In the genomic region with DNA sequence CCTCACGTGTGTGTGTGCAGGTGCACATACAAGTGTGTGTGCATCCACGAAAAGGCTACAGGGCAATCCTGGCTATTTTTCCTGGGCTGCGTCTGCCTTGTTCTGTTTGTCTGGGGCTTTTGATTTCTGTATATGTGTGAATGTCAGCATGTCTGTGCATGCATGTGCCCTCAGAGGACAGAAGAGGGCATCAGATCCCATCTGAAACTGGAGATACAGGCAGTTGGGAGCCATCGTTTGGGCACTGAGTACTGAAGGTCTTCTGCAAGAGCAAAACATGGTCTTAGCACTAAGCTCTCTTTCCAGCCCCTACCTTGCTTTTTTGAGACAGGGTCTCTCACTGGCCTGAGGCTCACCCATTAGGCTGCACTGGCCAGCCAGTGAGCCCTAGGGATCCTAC, we compare ENCODE assay signal across 14 mouse cellular contexts. TPM values are rescaled to one million over a fixed set of nuclear protein-coding genes. Genes with fewer than 3 reads are reported as not detected.
DNase-seq lines count a peak whose midpoint lies in the region; ATAC-seq and TF ChIP-seq lines count a peak whose summit lies in the region.
"Had no signal": no experiment of that assay in that cellular context is flagged by ENCODE, and none has a peak within 500 bp of the region (broad histone marks: within the 10 kb centered on the region; RNA-seq: fewer than 3 reads in every experiment).

No protein-coding gene starts in this region.

- H3K27me3 ChIP-seq in kidney, postnatal 0 days (ENCODE audit: insufficient read depth, low read length), result no peaks in the 10 kb centered on the region; the same call in 1 of the 2 replicates
- H3K27me3 ChIP-seq in neural tube, embryonic 15.5 days (replicated peaks), result no peaks in the 10 kb centered on the region
- no peaks in the 10 kb centered on the region for H3K27me3 ChIP-seq in stomach, postnatal 0 days (ENCODE audit: control insufficient read depth, insufficient read depth, low read length)

- no peak overlapping the region for H3K4me2 ChIP-seq in kidney, postnatal 0 days (ENCODE audit: low read length)
- H3K4me2 ChIP-seq in neural tube, embryonic 15.5 days, result no peak overlapping the region
- H3K4me2 ChIP-seq in stomach, postnatal 0 days (replicated peaks; ENCODE audit: low read depth), result no peak overlapping the region
- H3K4me2 ChIP-seq: embryonic facial prominence, embryonic 15.5 days had no signal

- H3K36me3 ChIP-seq in kidney, postnatal 0 days (ENCODE audit: insufficient read depth, low read length), result no peaks in the 10 kb centered on the region
- no peaks in the 10 kb centered on the region for H3K36me3 ChIP-seq in neural tube, embryonic 15.5 days
- no peaks in the 10 kb centered on the region for H3K36me3 ChIP-seq in stomach, postnatal 0 days (ENCODE audit: control insufficient read depth, insufficient read depth, low read length)
- H3K36me3 ChIP-seq: embryonic facial prominence, embryonic 15.5 days had no signal

- 67% methylated on average over 4 of the region's 4 CpGs for WGBS in kidney, postnatal 0 days
- 66% methylated on average over 4 of the region's 4 CpGs for WGBS in neural tube, embryonic 15.5 days
- 56% methylated on average over 4 of the region's 4 CpGs for WGBS in stomach, postnatal 0 days

- ATAC-seq in kidney, postnatal 0 days (replicated peaks; ENCODE audit: low FRiP score, low read depth), result no peak
- ATAC-seq in neural tube, embryonic 15.5 days (ENCODE audit: low FRiP score), result 0 out of 2 replicates have a peak, but pooled peaks have one; percentile 47
- ATAC-seq in stomach, postnatal 0 days (ENCODE audit: low FRiP score, low TSS enrichment), result no peak

- peak; percentile 52 for DNase-seq in embryo, embryonic 10 days (ENCODE audit: low spot score)
- DNase-seq in embryo, embryonic 9.5 days (ENCODE audit: extremely low spot score), result no peak
- DNase-seq in kidney, postnatal 0 days (ENCODE audit: low spot score), result peak; percentile 25
- no peak for DNase-seq in kidney, adult 8-10 months
- DNase-seq in neural tube, embryonic 10.5 days (ENCODE audit: extremely low spot score, low spot score), result no peak
- no peak for DNase-seq in stomach, postnatal 0 days (ENCODE audit: low spot score)
- no peak for DNase-seq in right cerebral cortex, postnatal 25 days
- DNase-seq: adrenal gland, postnatal 10 days; cerebellum, adult 18-20 months; kidney, postnatal 25 days; lung, adult 18-20 months; thymus, postnatal 25 days had no signal

- H3K4me3 ChIP-seq in kidney, postnatal 0 days (replicated peaks; ENCODE audit: low read depth, low read length), result no peak overlapping the region
- no peak overlapping the region for H3K4me3 ChIP-seq in neural tube, embryonic 15.5 days (replicated peaks)
- H3K4me3 ChIP-seq in stomach, postnatal 0 days (ENCODE audit: low read depth, low read length), result no peak overlapping the region
- H3K4me3 ChIP-seq: embryonic facial prominence, embryonic 15.5 days had no signal

- no peak for TF ChIP-seq EP300 in stomach, postnatal 0 days (optimal IDR thresholded peaks at IDR 0.05)

- peak; percentile 51; the same call in 1 of the 2 replicates for TF ChIP-seq CTCF in kidney, postnatal 0 days (IDR thresholded peaks at IDR 0.05; ENCODE audit: low read depth)
- TF ChIP-seq CTCF in stomach, postnatal 0 days (IDR thresholded peaks at IDR 0.05; ENCODE audit: low read depth), result peak; percentile 55

- no peaks in the 10 kb centered on the region for H3K4me1 ChIP-seq in kidney, postnatal 0 days (replicated peaks; ENCODE audit: insufficient read depth, low read length)
- no peaks in the 10 kb centered on the region for H3K4me1 ChIP-seq in neural tube, embryonic 15.5 days
- no peaks in the 10 kb centered on the region for H3K4me1 ChIP-seq in stomach, postnatal 0 days (replicated peaks; ENCODE audit: control insufficient read depth, insufficient read depth)
- H3K4me1 ChIP-seq: embryonic facial prominence, embryonic 15.5 days had no signal

- H3K27ac ChIP-seq in kidney, postnatal 0 days, result no peak overlapping the region
- no peak overlapping the region for H3K27ac ChIP-seq in neural tube, embryonic 15.5 days (replicated peaks)
- H3K27ac ChIP-seq in stomach, postnatal 0 days (replicated peaks), result no peak overlapping the region
- H3K27ac ChIP-seq: embryonic facial prominence, embryonic 15.5 days had no signal

- H3K9ac ChIP-seq in kidney, postnatal 0 days (ENCODE audit: low read depth, low read length), result no peak overlapping the region
- H3K9ac ChIP-seq in neural tube, embryonic 15.5 days (replicated peaks), result no peak overlapping the region
- no peak overlapping the region for H3K9ac ChIP-seq in stomach, postnatal 0 days (ENCODE audit: low read length)
- H3K9ac ChIP-seq: embryonic facial prominence, embryonic 15.5 days had no signal

- H3K9me3 ChIP-seq in kidney, postnatal 0 days (replicated peaks; ENCODE audit: low read length), result no peaks in the 10 kb centered on the region
- H3K9me3 ChIP-seq in neural tube, embryonic 15.5 days (replicated peaks), result no peaks in the 10 kb centered on the region
- H3K9me3 ChIP-seq in stomach, postnatal 0 days (ENCODE audit: control insufficient read depth, low read length), result no peaks in the 10 kb centered on the region
- H3K9me3 ChIP-seq: embryonic facial prominence, embryonic 15.5 days had no signal

RNA-seq across cellular contexts. Expression of gene Pax7, which starts 45.1 kb away (rescaled TPM):
- polyA plus RNA-seq in kidney, postnatal 0 days (2015; fragmentation: Nextera tagmentation; extraction: Ambion mirVana), result not detected in 2 replicates
- polyA plus RNA-seq in neural tube, embryonic 15.5 days (2015; fragmentation: Nextera tagmentation; extraction: Ambion mirVana), result 0.14 and 0.17 TPM in 2 replicates
- polyA plus RNA-seq in stomach, postnatal 0 days (2015; fragmentation: Nextera tagmentation; extraction: Ambion mirVana), result 0.02 TPM in 1 of 2 replicates, not detected in the other

Comparison
In these comparisons a context has a peak if more than half of its experiments do, and no peak if none do; other contexts are left out.
1. DNase-seq: peak in embryo, embryonic 10 days (single experiment) and kidney, postnatal 0 days (single experiment); none in embryo, embryonic 9.5 days (single experiment), kidney, adult 8-10 months (0 of 2), neural tube, embryonic 10.5 days (single experiment), stomach, postnatal 0 days (single experiment) and right cerebral cortex, postnatal 25 days (single experiment).